Mouse (Mus musculus): Measurements from ENCODE around the gene Atp5k. TPM values are rescaled to one million over a fixed set of nuclear protein-coding genes. Genes with fewer than 3 reads are reported as not detected.

Atp5k gene
- polyA plus RNA-seq, 1 experiment from 2014 or later, result 486 TPM

GRCm38 (mm10) chr5:108461082-108462065 is 27.1 kb upstream of the Atp5k start, which contains the start of gene Pcgf3:
TSS of gene Pcgf3 (plus strand) at chr5:108461232.
- DNase-seq (ENCODE audit: low spot score), result peak; percentile 98
- Histone ChIP-seq H3K4me1 (ENCODE audit: control insufficient read depth, insufficient read depth, low read length) (peaks cover 21% of the 10 kb centered on the region), H3K4me3 (ENCODE audit: low read depth, low read length) (peak within 1 kb of the TSS; percentile 70), H3K27me3 (replicated peaks; ENCODE audit: control insufficient read depth, insufficient read depth, low read length) (0 out of 2 replicates have a peak, but pooled peaks cover 3% of the 10 kb centered on the region), H3K4me2 (ENCODE audit: low read depth, low read length) (peak within 1 kb of the TSS; percentile 100), H3K27ac (replicated peaks; ENCODE audit: low read depth, low read length) (peak within 1 kb of the TSS; percentile 85), H3K9ac (ENCODE audit: low read depth, low read length) (peak within 1 kb of the TSS; percentile 99), H3K9me3 (ENCODE audit: control insufficient read depth, low read length) (no peaks in the 10 kb centered on the region), H3K36me3 (ENCODE audit: control insufficient read depth, insufficient read depth, low read length) (0 out of 2 replicates have a peak, but pooled peaks cover 9% of the 10 kb centered on the region)
- ATAC-seq (ENCODE audit: low read depth), result peak; percentile 96
- 1% methylated on average over 40 of the region's 62 CpGs for WGBS

GRCm38 (mm10) chr5:108460461-108460860 is 26.2 kb upstream of the Atp5k start:
- H3K9ac ChIP-seq (ENCODE audit: low read depth, low read length), result peak overlapping the region; percentile 99
- 38% methylated on average over 6 of the region's 6 CpGs for WGBS
- H3K27me3 ChIP-seq (replicated peaks; ENCODE audit: control insufficient read depth, insufficient read depth, low read length), result 0 out of 2 replicates have a peak, but pooled peaks cover 3% of the 10 kb centered on the region
- no peak for DNase-seq (ENCODE audit: low spot score)
- peaks cover 21% of the 10 kb centered on the region for H3K4me1 ChIP-seq (ENCODE audit: control insufficient read depth, insufficient read depth, low read length)
- peak overlapping the region; percentile 100 for H3K4me2 ChIP-seq (ENCODE audit: low read depth, low read length)
- H3K4me3 ChIP-seq (ENCODE audit: low read depth, low read length), result peak overlapping the region; percentile 70
- no peak overlapping the region for H3K27ac ChIP-seq (replicated peaks; ENCODE audit: low read depth, low read length)
- H3K9me3 ChIP-seq (ENCODE audit: control insufficient read depth, low read length), result no peaks in the 10 kb centered on the region
- 0 out of 2 replicates have a peak, but pooled peaks cover 6% of the 10 kb centered on the region for H3K36me3 ChIP-seq (ENCODE audit: control insufficient read depth, insufficient read depth, low read length)
- no peak for ATAC-seq (ENCODE audit: low read depth)

GRCm38 (mm10) chr5:108458706-108459105 is 24.5 kb upstream of the Atp5k start:
- Histone ChIP-seq H3K4me1 (ENCODE audit: control insufficient read depth, insufficient read depth, low read length) (peaks cover 17% of the 10 kb centered on the region), H3K9ac (ENCODE audit: low read depth, low read length) (no peak overlapping the region), H3K9me3 (ENCODE audit: control insufficient read depth, low read length) (no peaks in the 10 kb centered on the region), H3K27ac (replicated peaks; ENCODE audit: low read depth, low read length) (no peak overlapping the region), H3K4me3 (ENCODE audit: low read depth, low read length) (no peak overlapping the region), H3K36me3 (ENCODE audit: control insufficient read depth, insufficient read depth, low read length) (no peaks in the 10 kb centered on the region), H3K4me2 (ENCODE audit: low read depth, low read length) (no peak overlapping the region), H3K27me3 (replicated peaks; ENCODE audit: control insufficient read depth, insufficient read depth, low read length) (0 out of 2 replicates have a peak, but pooled peaks cover 3% of the 10 kb centered on the region)
- DNase-seq (ENCODE audit: low spot score) (no peak), ATAC-seq (ENCODE audit: low read depth) (no peak)
- WGBS, result 58% methylated on average over 2 of the region's 2 CpGs

- ATAC-seq (ENCODE audit: low read depth) (no peak), DNase-seq (ENCODE audit: low spot score) (no peak)
- H3K36me3 ChIP-seq (ENCODE audit: control insufficient read depth, insufficient read depth, low read length), result no peaks in the 10 kb centered on the region
- H3K27me3 ChIP-seq (replicated peaks; ENCODE audit: control insufficient read depth, insufficient read depth, low read length), result 0 out of 2 replicates have a peak, but pooled peaks cover 3% of the 10 kb centered on the region
- H3K9me3 ChIP-seq (ENCODE audit: control insufficient read depth, low read length), result no peaks in the 10 kb centered on the region
- 29% methylated on average over 3 of the region's 3 CpGs for WGBS
- no peak overlapping the region for H3K4me3 ChIP-seq (ENCODE audit: low read depth, low read length)
- peaks cover 3% of the 10 kb centered on the region; the same call in 1 of the 2 replicates for H3K4me1 ChIP-seq (ENCODE audit: control insufficient read depth, insufficient read depth, low read length)
- H3K4me2 ChIP-seq (ENCODE audit: low read depth, low read length), result no peak overlapping the region
- no peak overlapping the region for H3K9ac ChIP-seq (ENCODE audit: low read depth, low read length)
- no peak overlapping the region for H3K27ac ChIP-seq (replicated peaks; ENCODE audit: low read depth, low read length)
Measured at GRCm38 (mm10) chr5:108454094-108454493, 19.8 kb upstream of the Atp5k start.

- Histone ChIP-seq H3K36me3 (ENCODE audit: control insufficient read depth, insufficient read depth, low read length) (no peaks in the 10 kb centered on the region), H3K27ac (replicated peaks; ENCODE audit: low read depth, low read length) (no peak overlapping the region), H3K9me3 (ENCODE audit: control insufficient read depth, low read length) (no peaks in the 10 kb centered on the region), H3K4me2 (ENCODE audit: low read depth, low read length) (no peak overlapping the region), H3K27me3 (replicated peaks; ENCODE audit: control insufficient read depth, insufficient read depth, low read length) (peaks cover 5% of the 10 kb centered on the region; the same call in 1 of the 2 replicates), H3K4me3 (ENCODE audit: low read depth, low read length) (no peak overlapping the region), H3K4me1 (ENCODE audit: control insufficient read depth, insufficient read depth, low read length) (peaks cover 11% of the 10 kb centered on the region; the same call in 1 of the 2 replicates), H3K9ac (ENCODE audit: low read depth, low read length) (no peak overlapping the region)
- ATAC-seq (ENCODE audit: low read depth) (no peak), DNase-seq (ENCODE audit: low spot score) (no peak)
- WGBS, result 92% methylated on average over 1 of the region's 1 CpGs
Measured at GRCm38 (mm10) chr5:108452422-108452821, 18.2 kb upstream of the Atp5k start.

GRCm38 (mm10) chr5:108451611-108452010 is 17.4 kb upstream of the Atp5k start:
- peaks cover 11% of the 10 kb centered on the region; the same call in 1 of the 2 replicates for H3K4me1 ChIP-seq (ENCODE audit: control insufficient read depth, insufficient read depth, low read length)
- 79% methylated on average over 1 of the region's 1 CpGs for WGBS
- H3K27ac ChIP-seq (replicated peaks; ENCODE audit: low read depth, low read length), result no peak overlapping the region
- no peak overlapping the region for H3K4me3 ChIP-seq (ENCODE audit: low read depth, low read length)
- ATAC-seq (ENCODE audit: low read depth) (no peak), DNase-seq (ENCODE audit: low spot score) (no peak)
- no peaks in the 10 kb centered on the region for H3K36me3 ChIP-seq (ENCODE audit: control insufficient read depth, insufficient read depth, low read length)
- H3K27me3 ChIP-seq (replicated peaks; ENCODE audit: control insufficient read depth, insufficient read depth, low read length), result peaks cover 5% of the 10 kb centered on the region; the same call in 1 of the 2 replicates
- no peaks in the 10 kb centered on the region for H3K9me3 ChIP-seq (ENCODE audit: control insufficient read depth, low read length)
- no peak overlapping the region for H3K4me2 ChIP-seq (ENCODE audit: low read depth, low read length)
- no peak overlapping the region for H3K9ac ChIP-seq (ENCODE audit: low read depth, low read length)

- no peak overlapping the region for H3K4me2 ChIP-seq (ENCODE audit: low read depth, low read length)
- WGBS, result 76% methylated on average over 8 of the region's 8 CpGs
- no peak for DNase-seq (ENCODE audit: low spot score)
- ATAC-seq (ENCODE audit: low read depth), result no peak
- H3K4me3 ChIP-seq (ENCODE audit: low read depth, low read length), result no peak overlapping the region
- H3K9ac ChIP-seq (ENCODE audit: low read depth, low read length), result no peak overlapping the region
- no peaks in the 10 kb centered on the region for H3K36me3 ChIP-seq (ENCODE audit: control insufficient read depth, insufficient read depth, low read length)
- peaks cover 11% of the 10 kb centered on the region; the same call in 1 of the 2 replicates for H3K4me1 ChIP-seq (ENCODE audit: control insufficient read depth, insufficient read depth, low read length)
- no peaks in the 10 kb centered on the region for H3K9me3 ChIP-seq (ENCODE audit: control insufficient read depth, low read length)
- no peak overlapping the region for H3K27ac ChIP-seq (replicated peaks; ENCODE audit: low read depth, low read length)
- H3K27me3 ChIP-seq (replicated peaks; ENCODE audit: control insufficient read depth, insufficient read depth, low read length), result peaks cover 5% of the 10 kb centered on the region; the same call in 1 of the 2 replicates
Measured at GRCm38 (mm10) chr5:108450837-108451540, 16.7 kb upstream of the Atp5k start.
